Mouse (Mus musculus) midbrain, embryonic 12.5 days (tissue): ENCODE results near the gene Pdia4. TPM values are rescaled to one million over a fixed set of nuclear protein-coding genes. Genes with fewer than 3 reads are reported as not detected.
"Not testable (repeated sequence)": the region's sequence is repeated elsewhere in the genome, so short reads cannot be mapped to it uniquely, and the experiment has no call there.

Experiments
- ATAC-seq: fragments of 200-750 bp; cut with Nextera tagmentation; 2 replicates; pipeline ENCODE4 v1.8.0; 2017; ENCODE audit warnings: low read depth, moderate TSS enrichment, moderate library complexity; ENCODE audit not compliant: low FRiP score
- H3K27ac ChIP-seq: fragments of 300-500 bp; sonication (generic); replicated peaks from 2 replicates; pipeline ENCODE4 v1.5.1; 2016; ENCODE audit warnings: mild to moderate bottlenecking
- H3K27me3 ChIP-seq: fragments of 300-500 bp; sonication (generic); 2 replicates; pipeline ENCODE4 v1.6.1; 2016; ENCODE audit warnings: mild to moderate bottlenecking
- H3K36me3 ChIP-seq: fragments of 300-500 bp; sonication (generic); 2 replicates; pipeline ENCODE4 v1.6.1; 2016
- H3K4me1 ChIP-seq: fragments of 300-500 bp; sonication (generic); 2 replicates; pipeline ENCODE4 v1.6.1; 2016
- H3K4me2 ChIP-seq: fragments of 300-500 bp; sonication (generic); replicated peaks from 2 replicates; pipeline ENCODE4 v1.6.1; 2016; ENCODE audit warnings: mild to moderate bottlenecking, moderate library complexity
- H3K4me3 ChIP-seq: fragments of 300-500 bp; sonication (generic); 2 replicates; pipeline ENCODE4 v1.5.1; 2016; ENCODE audit warnings: mild to moderate bottlenecking
- H3K9ac ChIP-seq: fragments of 300-500 bp; sonication (generic); replicated peaks from 2 replicates; pipeline ENCODE4 v1.6.1; 2016; ENCODE audit warnings: mild to moderate bottlenecking, moderate library complexity
- H3K9me3 ChIP-seq: fragments of 300-500 bp; sonication (generic); 2 replicates; pipeline ENCODE4 v1.6.1; 2016; ENCODE audit warnings: mild to moderate bottlenecking
- whole genome bisulfite sequencing: fragments of 180-500 bp; shearing (Covaris S2); methylation state at CpG from one replicate; pipeline ENCODE4 v1.1.7; 2016; 5-methylcytosine and 5-hydroxymethylcytosine counted together
- polyA plus RNA-seq: library from polyadenylated mRNA; unstranded; fragments of >200 nt; fragmentation: Nextera tagmentation; extraction: Ambion mirVana; gene quantifications from 2 replicates; pipeline ENCODE4 v1.2.1, GENCODE M21; 2016

Pdia4 gene
- polyA plus RNA-seq, 1 experiment from 2014 or later: 204 TPM

GRCm38 (mm10) chr6:47784707-47785412 lies 28.4 kb downstream of the Pdia4 start:
- H3K4me3 ChIP-seq: no peak overlapping the region
- H3K9me3 ChIP-seq: no peaks in the 10 kb centered on the region
- H3K4me2 ChIP-seq: no peak overlapping the region
- H3K27me3 ChIP-seq: no peaks in the 10 kb centered on the region
- H3K4me1 ChIP-seq: peaks cover 17% of the 10 kb centered on the region
- H3K9ac ChIP-seq: no peak overlapping the region
- 74% methylated on average over 5 of the region's 5 CpGs for WGBS
- H3K36me3 ChIP-seq: no peaks in the 10 kb centered on the region
- ATAC-seq: no peak
- H3K27ac ChIP-seq: no peak overlapping the region

- Histone ChIP-seq H3K9ac (peak overlapping the region; percentile 44), H3K36me3 (no peaks in the 10 kb centered on the region), H3K4me3 (peak overlapping the region; percentile 52), H3K27me3 (no peaks in the 10 kb centered on the region), H3K27ac (peak overlapping the region; percentile 78), H3K9me3 (no peaks in the 10 kb centered on the region), H3K4me1 (peaks cover 9% of the 10 kb centered on the region), H3K4me2 (peak overlapping the region; percentile 49)
- peak; percentile 50; the same call in 1 of the 2 replicates for ATAC-seq
- under 1% methylated on average over 21 of the region's 21 CpGs for WGBS
These were observed 31.9 kb downstream of the Pdia4 start for GRCm38 (mm10) chr6:47781091-47781968.

- Histone ChIP-seq H3K27me3 (no peaks in the 10 kb centered on the region), H3K9me3 (no peaks in the 10 kb centered on the region), H3K9ac (no peak overlapping the region), H3K36me3 (no peaks in the 10 kb centered on the region), H3K4me3 (peak overlapping the region; percentile 52), H3K4me1 (peaks cover 9% of the 10 kb centered on the region), H3K4me2 (peak overlapping the region; percentile 49), H3K27ac (no peak overlapping the region)
- WGBS: 18% methylated on average over 2 of the region's 2 CpGs
- ATAC-seq: no peak
These were observed 32.6 kb downstream of the Pdia4 start for GRCm38 (mm10) chr6:47780576-47781013.

GRCm38 (mm10) chr6:47771760-47772159 lies 41.5 kb downstream of the Pdia4 start:
- not testable (repeated sequence) for H3K9ac ChIP-seq, H3K27ac ChIP-seq, H3K9me3 ChIP-seq, H3K4me1 ChIP-seq, H3K36me3 ChIP-seq, ATAC-seq, H3K27me3 ChIP-seq
- 61% methylated on average over 9 of the region's 19 CpGs for WGBS
- Histone ChIP-seq H3K4me3 (peak overlapping the region; percentile 21; the same call in 1 of the 2 replicates), H3K4me2 (0 out of 2 replicates have a peak overlapping the region, but pooled peaks have one; percentile 26)

GRCm38 (mm10) chr6:47771113-47771512 lies 42.1 kb downstream of the Pdia4 start:
- ATAC-seq, H3K4me1 ChIP-seq, H3K9ac ChIP-seq, H3K27me3 ChIP-seq, H3K36me3 ChIP-seq, H3K4me2 ChIP-seq, H3K27ac ChIP-seq, H3K9me3 ChIP-seq, H3K4me3 ChIP-seq: not testable (repeated sequence)
- 78% methylated on average over 12 of the region's 12 CpGs for WGBS

GRCm38 (mm10) chr6:47769861-47770260 lies 43.4 kb downstream of the Pdia4 start:
- H3K27ac ChIP-seq, H3K4me1 ChIP-seq, H3K4me2 ChIP-seq, H3K4me3 ChIP-seq, H3K9ac ChIP-seq, H3K9me3 ChIP-seq, ATAC-seq, H3K27me3 ChIP-seq, H3K36me3 ChIP-seq: not testable (repeated sequence)
- 72% methylated on average over 4 of the region's 4 CpGs for WGBS

GRCm38 (mm10) chr6:47768520-47768919 lies 44.7 kb downstream of the Pdia4 start:
- H3K27me3 ChIP-seq, H3K27ac ChIP-seq, H3K4me3 ChIP-seq, H3K4me2 ChIP-seq, H3K9ac ChIP-seq, H3K36me3 ChIP-seq, H3K4me1 ChIP-seq, H3K9me3 ChIP-seq, ATAC-seq: not testable (repeated sequence)
- WGBS: 54% methylated on average over 2 of the region's 12 CpGs

GRCm38 (mm10) chr6:47767355-47767754 lies 45.9 kb downstream of the Pdia4 start:
- H3K27me3 ChIP-seq, H3K4me2 ChIP-seq, H3K4me3 ChIP-seq, H3K36me3 ChIP-seq, H3K9ac ChIP-seq, H3K27ac ChIP-seq, H3K4me1 ChIP-seq, H3K9me3 ChIP-seq, ATAC-seq: not testable (repeated sequence)
- 66% methylated on average over 6 of the region's 20 CpGs for WGBS

- not testable (repeated sequence) for H3K4me3 ChIP-seq, H3K27me3 ChIP-seq, ATAC-seq, H3K27ac ChIP-seq, H3K36me3 ChIP-seq, H3K4me2 ChIP-seq, H3K4me1 ChIP-seq, H3K9me3 ChIP-seq, H3K9ac ChIP-seq
- WGBS: 78% methylated on average over 9 of the region's 10 CpGs
These were observed 50.5 kb downstream of the Pdia4 start for GRCm38 (mm10) chr6:47762686-47763085.

GRCm38 (mm10) chr6:47759406-47759805 lies 53.8 kb downstream of the Pdia4 start:
- not testable (repeated sequence) for H3K27me3 ChIP-seq, H3K9ac ChIP-seq, H3K27ac ChIP-seq, H3K36me3 ChIP-seq, H3K4me1 ChIP-seq, ATAC-seq, H3K4me2 ChIP-seq, H3K4me3 ChIP-seq, H3K9me3 ChIP-seq
- WGBS: 86% methylated on average over 14 of the region's 16 CpGs

- not testable (repeated sequence) for H3K36me3 ChIP-seq, ATAC-seq, H3K27ac ChIP-seq, H3K9me3 ChIP-seq, H3K9ac ChIP-seq, H3K27me3 ChIP-seq, H3K4me1 ChIP-seq
- Histone ChIP-seq H3K4me2 (peak overlapping the region; percentile 47), H3K4me3 (peak overlapping the region; percentile 32)
- 11% methylated on average over 20 of the region's 38 CpGs for WGBS
These were observed 55.4 kb downstream of the Pdia4 start for GRCm38 (mm10) chr6:47757849-47758248.

- ATAC-seq, H3K4me1 ChIP-seq, H3K9me3 ChIP-seq, H3K27me3 ChIP-seq, H3K4me3 ChIP-seq, H3K4me2 ChIP-seq, H3K27ac ChIP-seq, H3K9ac ChIP-seq, H3K36me3 ChIP-seq: not testable (repeated sequence)
- WGBS: 7% methylated on average over 7 of the region's 22 CpGs
These were observed 55.8 kb downstream of the Pdia4 start for GRCm38 (mm10) chr6:47757429-47757828.
